Mouse (Mus musculus) lung, embryonic 16.5 days (tissue): Measurements from ENCODE around the gene Matn1. TPM values are rescaled to one million over a fixed set of nuclear protein-coding genes. Genes with fewer than 3 reads are reported as not detected.

Experiments
- ATAC-seq: fragments of 200-750 bp; cut with Nextera tagmentation; 2 replicates; pipeline ENCODE4 v1.8.0; 2017; ENCODE audit warnings: low read depth, mild to moderate bottlenecking, moderate library complexity
- H3K27ac ChIP-seq: fragments of 300-500 bp; sonication (generic); 2 replicates; pipeline ENCODE4 v1.5.1; 2014; ENCODE audit warnings: mild to moderate bottlenecking, control low read depth, low read length
- H3K27me3 ChIP-seq: fragments of 300-500 bp; sonication (generic); 2 replicates; pipeline ENCODE4 v1.6.1; 2014; ENCODE audit warnings: low read depth, low read length, mixed read lengths; ENCODE audit not compliant: control insufficient read depth, insufficient read depth
- H3K36me3 ChIP-seq: fragments of 300-500 bp; sonication (generic); 2 replicates; pipeline ENCODE4 v1.6.1; 2014; ENCODE audit warnings: low read length; ENCODE audit not compliant: control insufficient read depth, insufficient read depth
- H3K4me1 ChIP-seq: fragments of 300-500 bp; sonication (generic); replicated peaks from 2 replicates; pipeline ENCODE4 v1.6.1; 2014; ENCODE audit warnings: low read length, mixed read lengths; ENCODE audit not compliant: control insufficient read depth, insufficient read depth
- H3K4me2 ChIP-seq: fragments of 300-500 bp; sonication (generic); 2 replicates; pipeline ENCODE4 v1.6.1; 2014; ENCODE audit warnings: low read depth, low read length, control low read depth
- H3K4me3 ChIP-seq: fragments of 300-500 bp; sonication (generic); 2 replicates; pipeline ENCODE4 v1.5.1; 2014; ENCODE audit warnings: mild to moderate bottlenecking, low read length, control low read depth
- H3K9ac ChIP-seq: fragments of 300-500 bp; sonication (generic); 2 replicates; pipeline ENCODE4 v1.6.1; 2014; ENCODE audit warnings: low read length, control low read depth
- H3K9me3 ChIP-seq: fragments of 300-500 bp; sonication (generic); 2 replicates; pipeline ENCODE4 v1.6.1; 2016; ENCODE audit warnings: low read length; ENCODE audit not compliant: control insufficient read depth
- WGBS: fragments of 180-500 bp; shearing (Covaris S2); extraction: QIAGEN DNeasy Blood & Tissue Kit; methylation state at CpG from one replicate; pipeline ENCODE4 v1.1.7; 2014; 5-methylcytosine and 5-hydroxymethylcytosine counted together
- polyA plus RNA-seq: library from polyadenylated mRNA; unstranded; fragments of >200 nt; fragmentation: Nextera tagmentation; extraction: Ambion mirVana; gene quantifications from 2 replicates; pipeline ENCODE4 v1.2.1, GENCODE M21; 2015

The Matn1 gene
- 0.92 and 1.3 TPM in 2 replicates for polyA plus RNA-seq

DNA sequence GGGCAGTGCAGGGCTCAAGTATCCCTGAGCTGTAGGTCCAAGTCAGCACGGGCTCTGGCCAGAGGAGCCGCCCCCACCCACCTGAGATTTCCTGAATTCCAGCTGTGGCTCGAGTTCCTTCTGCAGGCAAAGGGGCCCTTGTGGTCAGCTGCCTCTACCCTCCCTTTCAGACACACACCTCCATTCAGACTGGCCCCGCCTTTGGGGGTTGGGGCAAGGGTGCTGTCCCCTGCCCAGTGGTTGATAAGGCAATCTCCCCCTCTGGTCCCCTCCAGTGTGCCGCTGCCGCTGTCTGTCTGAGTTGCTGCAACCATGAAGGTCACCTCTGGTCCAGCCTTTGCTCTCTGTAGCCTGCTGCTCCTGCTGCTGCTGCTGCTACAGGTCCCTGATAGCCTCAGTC, at the start of gene Matn1:
Gene Matn1 (plus strand): TSS at position 274 of the 400 bp plus-strand sequence.
- Histone ChIP-seq H3K4me3 (no peak within 1 kb of the TSS), H3K4me2 (no peak within 1 kb of the TSS), H3K27me3 (peaks cover 3% of the 10 kb centered on the region), H3K27ac (no peak within 1 kb of the TSS), H3K9ac (no peak within 1 kb of the TSS), H3K36me3 (no peaks in the 10 kb centered on the region), H3K4me1 (no peaks in the 10 kb centered on the region; the same call in 1 of the 2 replicates), H3K9me3 (no peaks in the 10 kb centered on the region)
- 31% methylated on average over 6 of the region's 6 CpGs for WGBS
- no peak for ATAC-seq

GRCm38 (mm10) chr4:130895701-130896100, 48.5 kb upstream of the Matn1 start:
- Histone ChIP-seq H3K27ac (no peak overlapping the region), H3K9ac (no peak overlapping the region), H3K27me3 (no peaks in the 10 kb centered on the region), H3K4me1 (no peaks in the 10 kb centered on the region), H3K4me3 (no peak overlapping the region), H3K4me2 (no peak overlapping the region), H3K36me3 (no peaks in the 10 kb centered on the region), H3K9me3 (no peaks in the 10 kb centered on the region)
- ATAC-seq = no peak
- WGBS = 69% methylated on average over 6 of the region's 6 CpGs

GRCm38 (mm10) chr4:130896372-130896771, 47.8 kb upstream of the Matn1 start:
- no peak overlapping the region for H3K9ac ChIP-seq
- 67% methylated on average over 2 of the region's 2 CpGs for WGBS
- H3K4me2 ChIP-seq = no peak overlapping the region
- no peaks in the 10 kb centered on the region for H3K4me1 ChIP-seq
- no peak overlapping the region for H3K27ac ChIP-seq
- no peaks in the 10 kb centered on the region for H3K36me3 ChIP-seq
- H3K9me3 ChIP-seq = no peaks in the 10 kb centered on the region
- H3K27me3 ChIP-seq = no peaks in the 10 kb centered on the region
- ATAC-seq = no peak
- H3K4me3 ChIP-seq = no peak overlapping the region

- no peak for ATAC-seq
- Histone ChIP-seq H3K9ac (no peak overlapping the region), H3K4me3 (no peak overlapping the region), H3K27ac (no peak overlapping the region), H3K4me2 (no peak overlapping the region), H3K4me1 (no peaks in the 10 kb centered on the region), H3K27me3 (no peaks in the 10 kb centered on the region), H3K36me3 (no peaks in the 10 kb centered on the region), H3K9me3 (no peaks in the 10 kb centered on the region)
- 88% methylated on average over 2 of the region's 3 CpGs for WGBS
These were observed 44.8 kb upstream of the Matn1 start for GRCm38 (mm10) chr4:130899383-130899781.

DNA sequence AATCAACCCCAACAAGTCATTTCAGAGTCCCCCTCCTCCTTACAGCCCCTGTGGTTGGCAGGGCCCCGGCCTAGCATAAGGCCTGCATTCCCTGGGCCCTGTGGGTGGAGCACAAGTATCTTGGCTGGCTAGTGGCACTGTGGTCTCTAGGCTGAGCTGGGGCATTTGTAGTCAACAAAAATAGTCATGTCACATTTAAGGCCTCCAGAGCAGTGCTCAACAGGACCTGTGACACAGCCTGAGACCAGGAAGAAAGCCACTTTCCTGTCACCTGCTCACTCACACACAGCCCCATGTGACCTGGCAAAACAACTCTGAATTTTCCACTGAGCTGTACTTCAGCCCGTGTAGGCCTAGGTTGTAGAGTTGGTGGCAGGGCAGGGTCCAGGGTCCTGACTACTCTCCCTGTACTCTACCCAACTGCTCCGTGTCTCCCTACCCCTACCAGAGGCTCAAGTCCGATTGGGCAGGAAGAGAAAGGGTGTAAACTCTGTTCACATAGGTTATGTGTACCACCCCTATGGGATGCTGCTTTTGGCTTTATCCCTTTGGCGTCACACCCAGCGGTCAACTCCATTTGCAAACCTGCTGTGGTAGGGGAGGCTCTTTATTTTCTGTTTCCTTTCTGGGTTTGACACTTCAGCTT, 44.3 kb upstream of the Matn1 start:
- no peaks in the 10 kb centered on the region for H3K27me3 ChIP-seq
- H3K27ac ChIP-seq = no peak overlapping the region
- no peak for ATAC-seq
- H3K4me2 ChIP-seq = no peak overlapping the region
- H3K36me3 ChIP-seq = no peaks in the 10 kb centered on the region
- no peaks in the 10 kb centered on the region for H3K4me1 ChIP-seq
- 75% methylated on average over 6 of the region's 6 CpGs for WGBS
- H3K4me3 ChIP-seq = no peak overlapping the region
- H3K9me3 ChIP-seq = no peaks in the 10 kb centered on the region
- H3K9ac ChIP-seq = no peak overlapping the region

- 56% methylated on average over 7 of the region's 7 CpGs for WGBS
- Histone ChIP-seq H3K9ac (no peak overlapping the region), H3K4me3 (no peak overlapping the region), H3K36me3 (no peaks in the 10 kb centered on the region), H3K9me3 (no peaks in the 10 kb centered on the region), H3K4me2 (no peak overlapping the region), H3K27ac (no peak overlapping the region), H3K27me3 (no peaks in the 10 kb centered on the region), H3K4me1 (no peaks in the 10 kb centered on the region)
- ATAC-seq = no peak
These were observed 43.4 kb upstream of the Matn1 start for GRCm38 (mm10) chr4:130900746-130901145.

GRCm38 (mm10) chr4:130902289-130902781, 41.9 kb upstream of the Matn1 start:
- ATAC-seq = no peak
- H3K9me3 ChIP-seq = no peaks in the 10 kb centered on the region
- no peaks in the 10 kb centered on the region for H3K36me3 ChIP-seq
- no peaks in the 10 kb centered on the region for H3K4me1 ChIP-seq
- H3K4me3 ChIP-seq = no peak overlapping the region
- no peaks in the 10 kb centered on the region for H3K27me3 ChIP-seq
- 36% methylated on average over 8 of the region's 8 CpGs for WGBS
- H3K9ac ChIP-seq = no peak overlapping the region
- no peak overlapping the region for H3K4me2 ChIP-seq
- H3K27ac ChIP-seq = no peak overlapping the region

GRCm38 (mm10) chr4:130905025-130905424, 39.2 kb upstream of the Matn1 start:
- Histone ChIP-seq H3K9me3 (no peaks in the 10 kb centered on the region), H3K4me3 (no peak overlapping the region), H3K27ac (no peak overlapping the region), H3K4me1 (no peaks in the 10 kb centered on the region), H3K4me2 (no peak overlapping the region), H3K36me3 (no peaks in the 10 kb centered on the region), H3K27me3 (no peaks in the 10 kb centered on the region), H3K9ac (no peak overlapping the region)
- no peak for ATAC-seq
- WGBS = 54% methylated on average over 7 of the region's 7 CpGs

- no peaks in the 10 kb centered on the region for H3K9me3 ChIP-seq
- ATAC-seq = no peak
- no peaks in the 10 kb centered on the region for H3K36me3 ChIP-seq
- no peak overlapping the region for H3K27ac ChIP-seq
- no peaks in the 10 kb centered on the region for H3K4me1 ChIP-seq
- WGBS = 75% methylated on average over 6 of the region's 6 CpGs
- no peak overlapping the region for H3K4me3 ChIP-seq
- no peak overlapping the region for H3K9ac ChIP-seq
- no peaks in the 10 kb centered on the region for H3K27me3 ChIP-seq
- H3K4me2 ChIP-seq = no peak overlapping the region
These were observed 38.3 kb upstream of the Matn1 start for GRCm38 (mm10) chr4:130905882-130906281.
